Mouse (Mus musculus) bone marrow macrophage, adult 2 months (primary cell): ENCODE results near the gene Zfp341.

Experiments used
- CTCF ChIP-seq: IDR thresholded peaks from 2 replicates; pipeline ENCODE4 v1.5.1; 2012; ENCODE audit warnings: low read depth, mild to moderate bottlenecking, low read length, moderate library complexity
- POLR2A ChIP-seq: IDR thresholded peaks from 2 replicates; pipeline ENCODE4 v1.6.1; 2012; ENCODE audit warnings: mild to moderate bottlenecking, low read depth, low read length, borderline replicate concordance

DNA sequence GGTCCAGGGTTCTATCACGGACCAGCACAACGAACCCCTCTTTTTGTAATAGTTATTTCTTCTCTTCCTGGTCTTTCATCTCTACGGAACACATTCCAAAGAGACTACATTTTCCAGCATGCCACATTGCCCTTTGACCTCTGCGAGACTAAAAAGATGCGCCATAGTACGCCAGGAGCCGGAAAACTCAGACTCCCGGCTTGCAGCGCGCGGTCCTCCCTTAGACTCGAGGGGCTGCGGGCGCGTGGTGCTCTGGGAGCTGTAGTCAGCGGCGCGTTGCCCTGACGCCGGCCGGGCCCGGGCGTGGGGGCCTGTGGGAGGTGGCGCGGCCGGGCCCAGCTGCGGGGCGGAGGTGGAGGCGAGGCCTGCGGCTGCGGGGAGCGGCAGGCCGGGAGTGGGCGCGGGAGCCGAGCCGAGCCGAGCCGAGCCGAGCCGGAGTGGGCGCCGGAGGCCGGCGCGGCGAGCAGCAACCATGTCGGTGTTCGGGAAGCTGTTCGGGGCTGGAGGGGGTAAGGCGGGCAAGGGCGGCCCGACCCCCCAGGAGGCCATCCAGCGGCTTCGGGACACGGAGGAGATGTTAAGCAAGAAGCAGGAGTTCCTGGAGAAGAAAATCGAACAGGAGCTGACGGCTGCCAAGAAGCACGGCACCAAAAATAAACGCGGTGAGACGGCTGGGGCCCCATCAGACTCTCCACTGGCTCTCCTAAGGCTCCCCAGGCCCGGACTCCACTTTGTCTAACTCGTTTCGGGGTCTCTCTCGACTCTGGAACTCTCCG, 43.8 kb downstream of the Zfp341 start:
- TF ChIP-seq CTCF (no peak), POLR2A (no peak; the same call in 1 of the 2 replicates)
